Mouse (Mus musculus): ENCODE data around the gene Slc2a2. TPM values are rescaled to one million over a fixed set of nuclear protein-coding genes. Genes with fewer than 3 reads are reported as not detected.
"Not testable (repeated sequence)": the region's sequence is repeated elsewhere in the genome, so short reads cannot be mapped to it uniquely, and the experiment has no call there.

The Slc2a2 gene
- polyA plus RNA-seq, 1 experiment: not detected

DNA sequence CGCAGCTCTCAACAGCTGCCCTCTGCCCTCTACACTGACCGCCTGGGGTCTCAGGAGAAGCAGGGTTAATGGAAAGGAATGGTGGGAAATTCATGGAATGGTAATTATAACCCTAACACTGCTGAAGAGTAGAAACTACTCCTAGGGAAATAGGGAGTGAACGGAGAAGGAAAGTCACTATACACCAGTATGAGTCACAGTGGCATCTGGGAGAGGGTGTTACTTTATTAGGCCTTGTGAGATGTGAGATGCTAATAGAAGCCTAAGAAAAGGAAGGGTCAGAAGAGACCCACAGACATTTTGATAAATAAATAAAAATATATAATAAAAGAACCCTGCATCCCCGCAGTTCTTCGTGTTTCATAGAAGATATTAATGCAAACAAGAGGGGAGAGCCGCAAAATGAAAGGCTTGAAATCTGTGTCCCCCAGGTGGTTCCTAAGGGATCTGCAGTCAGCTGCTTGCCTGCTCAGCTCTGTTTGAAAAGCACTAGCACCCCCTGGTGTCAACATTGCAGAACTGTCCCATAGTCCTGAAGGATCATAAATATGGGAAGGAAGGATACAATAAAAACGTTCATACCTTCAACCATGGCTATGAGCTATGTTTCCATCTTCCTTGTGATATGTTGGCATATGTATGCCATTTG, 48.3 kb downstream of the Slc2a2 start:
- Histone ChIP-seq H3K4me3 (ENCODE audit: insufficient read depth, low read depth, low read length) (no peak overlapping the region), H3K4me1 (ENCODE audit: control insufficient read depth, insufficient read depth, low read length) (peaks cover 5% of the 10 kb centered on the region), H3K27ac (ENCODE audit: insufficient read depth, low read depth, low read length) (0 out of 2 replicates have a peak overlapping the region, but pooled peaks have one; percentile 2)
- 18% methylated on average over 7 of the region's 7 CpGs for whole genome bisulfite sequencing
- TF ChIP-seq POLR2A (IDR thresholded peaks at IDR 0.05; ENCODE audit: insufficient read depth, low read depth, low read length) (no peak), CTCF (IDR thresholded peaks at IDR 0.05; ENCODE audit: insufficient read depth, low read depth, low read length) (peak; percentile 73)

DNA sequence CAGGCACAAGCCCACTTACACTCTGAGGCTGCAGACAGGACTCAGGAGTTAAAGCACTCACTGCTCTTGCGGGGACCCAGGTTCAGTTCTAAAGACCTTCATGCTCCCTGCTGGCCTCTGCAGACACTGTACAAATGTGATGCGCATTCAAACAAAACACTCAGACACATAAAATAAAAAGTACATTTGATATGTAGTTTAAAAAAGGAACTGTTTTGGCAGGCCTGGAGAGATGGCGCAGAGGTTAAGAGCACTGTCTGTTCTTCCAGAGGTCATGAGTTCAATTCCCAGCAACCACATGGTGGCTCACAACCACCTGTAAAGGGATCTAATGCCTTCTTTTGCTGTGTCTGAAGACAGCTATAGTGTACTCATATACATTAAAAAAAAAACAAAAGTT, 50.4 kb downstream of the Slc2a2 start:
- no peak for TF ChIP-seq CTCF (IDR thresholded peaks at IDR 0.05; ENCODE audit: insufficient read depth, low read depth, low read length)
- TF ChIP-seq POLR2A (IDR thresholded peaks at IDR 0.05; ENCODE audit: insufficient read depth, low read depth, low read length): no peak
- Histone ChIP-seq H3K4me3 (ENCODE audit: insufficient read depth, low read depth, low read length) (no peak overlapping the region), H3K4me1 (ENCODE audit: control insufficient read depth, insufficient read depth, low read length) (peaks cover 5% of the 10 kb centered on the region), H3K27ac (ENCODE audit: insufficient read depth, low read depth, low read length) (no peak overlapping the region)
- WGBS: 95% methylated on average over 3 of the region's 3 CpGs

GRCm38 (mm10) chr3:28748956-28749355, 51.3 kb downstream of the Slc2a2 start:
- Histone ChIP-seq H3K4me3 (ENCODE audit: insufficient read depth, low read depth, low read length) (no peak overlapping the region), H3K4me1 (ENCODE audit: control insufficient read depth, insufficient read depth, low read length) (peaks cover 5% of the 10 kb centered on the region), H3K27ac (ENCODE audit: insufficient read depth, low read depth, low read length) (no peak overlapping the region)
- TF ChIP-seq CTCF (IDR thresholded peaks at IDR 0.05; ENCODE audit: insufficient read depth, low read depth, low read length) (no peak), POLR2A (IDR thresholded peaks at IDR 0.05; ENCODE audit: insufficient read depth, low read depth, low read length) (no peak)

DNA sequence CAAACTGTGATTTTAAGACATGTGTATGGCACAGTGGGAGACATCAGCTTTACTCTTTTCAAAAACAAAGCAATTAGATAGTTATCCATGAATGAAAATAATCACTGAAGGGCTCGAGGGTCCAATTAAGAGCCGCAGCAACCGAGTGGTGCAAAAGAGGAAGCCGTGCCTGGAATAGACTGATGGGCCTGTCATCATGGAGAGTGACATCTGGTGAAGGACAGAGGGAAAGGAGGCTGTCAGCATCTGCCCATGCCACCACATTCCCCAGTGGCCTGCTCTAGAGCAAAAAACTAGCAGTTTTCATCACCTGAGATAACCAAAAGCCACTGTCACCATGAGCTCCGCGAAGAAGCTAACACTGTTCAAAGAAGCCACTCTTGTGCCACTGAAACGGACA, 57.8 kb downstream of the Slc2a2 start:
- no peak overlapping the region for H3K27ac ChIP-seq (ENCODE audit: insufficient read depth, low read depth, low read length)
- H3K4me3 ChIP-seq (ENCODE audit: insufficient read depth, low read depth, low read length): no peak overlapping the region
- 76% methylated on average over 7 of the region's 7 CpGs for WGBS
- H3K4me1 ChIP-seq (ENCODE audit: control insufficient read depth, insufficient read depth, low read length): no peaks in the 10 kb centered on the region
- TF ChIP-seq POLR2A (IDR thresholded peaks at IDR 0.05; ENCODE audit: insufficient read depth, low read depth, low read length) (no peak), CTCF (IDR thresholded peaks at IDR 0.05; ENCODE audit: insufficient read depth, low read depth, low read length) (no peak)

DNA sequence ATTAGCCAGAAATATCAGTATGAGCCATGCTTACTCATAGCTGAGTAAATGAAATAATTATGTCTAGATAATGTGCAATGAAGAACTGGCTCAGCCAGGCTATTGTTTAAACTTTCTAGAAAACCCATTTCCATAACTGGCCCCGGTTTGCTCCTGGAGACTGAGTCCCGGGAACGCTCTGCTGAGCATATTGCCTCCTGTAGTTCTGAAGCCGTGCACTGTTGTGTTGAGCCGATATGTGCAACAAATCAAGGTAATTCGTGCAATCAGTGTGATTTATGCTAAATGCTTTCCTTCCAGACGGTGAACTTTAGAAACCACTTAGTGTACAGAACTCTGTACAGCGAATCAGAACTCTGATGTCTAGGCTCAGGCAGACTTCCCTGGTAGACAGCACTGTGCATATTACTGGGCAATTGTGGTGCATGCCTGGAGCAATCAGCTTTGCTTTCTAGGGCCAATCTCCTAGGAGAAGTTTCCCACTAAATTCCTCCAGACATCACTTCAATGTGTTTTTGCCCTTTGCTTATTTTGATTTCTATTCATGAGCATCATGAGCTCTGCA, 63.6 kb downstream of the Slc2a2 start:
- Histone ChIP-seq H3K27ac (ENCODE audit: insufficient read depth, low read depth, low read length) (no peak overlapping the region), H3K4me3 (ENCODE audit: insufficient read depth, low read depth, low read length) (no peak overlapping the region), H3K4me1 (ENCODE audit: control insufficient read depth, insufficient read depth, low read length) (no peaks in the 10 kb centered on the region)
- TF ChIP-seq POLR2A (IDR thresholded peaks at IDR 0.05; ENCODE audit: insufficient read depth, low read depth, low read length): no peak
- TF ChIP-seq CTCF (IDR thresholded peaks at IDR 0.05; ENCODE audit: insufficient read depth, low read depth, low read length): no peak
- WGBS: 47% methylated on average over 8 of the region's 8 CpGs

DNA sequence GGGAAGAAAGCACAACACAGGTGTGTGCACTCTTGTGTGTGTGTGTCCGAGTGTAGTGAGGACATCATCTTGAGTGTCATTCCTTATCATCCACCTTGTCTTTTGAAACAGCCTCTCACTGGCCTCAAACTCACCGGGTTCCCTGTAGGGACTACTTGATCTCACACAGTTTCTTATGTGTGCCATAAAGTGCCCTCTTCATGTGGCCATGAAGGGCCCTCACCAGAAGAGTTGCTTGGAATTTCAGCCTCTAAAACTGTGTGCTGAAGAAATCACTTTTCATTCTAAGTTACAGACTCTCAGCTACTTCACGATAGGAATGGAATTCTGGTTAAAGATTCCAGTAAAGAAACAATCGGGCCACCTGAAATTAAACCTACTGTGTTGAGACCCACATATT, 69.2 kb downstream of the Slc2a2 start:
- H3K4me1 ChIP-seq (ENCODE audit: control insufficient read depth, insufficient read depth, low read length): no peaks in the 10 kb centered on the region
- no peak overlapping the region for H3K4me3 ChIP-seq (ENCODE audit: insufficient read depth, low read depth, low read length)
- no peak overlapping the region for H3K27ac ChIP-seq (ENCODE audit: insufficient read depth, low read depth, low read length)
- TF ChIP-seq POLR2A (IDR thresholded peaks at IDR 0.05; ENCODE audit: insufficient read depth, low read depth, low read length): no peak
- no peak for TF ChIP-seq CTCF (IDR thresholded peaks at IDR 0.05; ENCODE audit: insufficient read depth, low read depth, low read length)
- WGBS: 94% methylated on average over 4 of the region's 4 CpGs

GRCm38 (mm10) chr3:28768222-28768621, 70.5 kb downstream of the Slc2a2 start:
- Histone ChIP-seq H3K27ac (ENCODE audit: insufficient read depth, low read depth, low read length) (no peak overlapping the region), H3K4me3 (ENCODE audit: insufficient read depth, low read depth, low read length) (no peak overlapping the region), H3K4me1 (ENCODE audit: control insufficient read depth, insufficient read depth, low read length) (no peaks in the 10 kb centered on the region)
- WGBS: 83% methylated on average over 3 of the region's 3 CpGs
- TF ChIP-seq POLR2A (IDR thresholded peaks at IDR 0.05; ENCODE audit: insufficient read depth, low read depth, low read length): no peak

GRCm38 (mm10) chr3:28772919-28773318, 75.2 kb downstream of the Slc2a2 start:
- H3K27ac ChIP-seq (ENCODE audit: insufficient read depth, low read depth, low read length); H3K4me1 ChIP-seq (ENCODE audit: control insufficient read depth, insufficient read depth, low read length); H3K4me3 ChIP-seq (ENCODE audit: insufficient read depth, low read depth, low read length): not testable (repeated sequence)
- WGBS: 79% methylated on average over 4 of the region's 4 CpGs

GRCm38 (mm10) chr3:28775361-28775760, 77.7 kb downstream of the Slc2a2 start:
- Histone ChIP-seq H3K4me3 (ENCODE audit: insufficient read depth, low read depth, low read length) (no peak overlapping the region), H3K27ac (ENCODE audit: insufficient read depth, low read depth, low read length) (no peak overlapping the region)
- 90% methylated on average over 7 of the region's 7 CpGs for WGBS

GRCm38 (mm10) chr3:28775958-28776357, 78.3 kb downstream of the Slc2a2 start:
- peaks cover 5% of the 10 kb centered on the region for H3K4me1 ChIP-seq (ENCODE audit: control insufficient read depth, insufficient read depth, low read length)
- no peak overlapping the region for H3K27ac ChIP-seq (ENCODE audit: insufficient read depth, low read depth, low read length)
- TF ChIP-seq POLR2A (IDR thresholded peaks at IDR 0.05; ENCODE audit: insufficient read depth, low read depth, low read length): no peak
- no peak for TF ChIP-seq CTCF (IDR thresholded peaks at IDR 0.05; ENCODE audit: insufficient read depth, low read depth, low read length)
- no peak overlapping the region for H3K4me3 ChIP-seq (ENCODE audit: insufficient read depth, low read depth, low read length)
- whole genome bisulfite sequencing: 93% methylated on average over 1 of the region's 1 CpGs

More at GRCm38 (mm10) chr3:28775361-28775760, 77.7 kb downstream of the Slc2a2 start:
- no peak for TF ChIP-seq CTCF (IDR thresholded peaks at IDR 0.05; ENCODE audit: insufficient read depth, low read depth, low read length)
- no peaks in the 10 kb centered on the region for H3K4me1 ChIP-seq (ENCODE audit: control insufficient read depth, insufficient read depth, low read length)

All from olfactory bulb, adult 2 months (tissue).